Mouse (Mus musculus) cerebellum, adult (tissue): ENCODE measurements around the gene F11r.
"Not testable (repeated sequence)": the region's sequence is repeated elsewhere in the genome, so short reads cannot be mapped to it uniquely, and the experiment has no call there.

Experiments used
- ATAC-seq: cut with Nextera tagmentation; 2 replicates; pipeline ENCODE4 v1.9.2; 2017; ENCODE audit warnings: mild to moderate bottlenecking, moderate library complexity, mixed read lengths; ENCODE audit not compliant: insufficient number of reproducible peaks, low FRiP score, low TSS enrichment

The F11r gene

GRCm38 (mm10) chr1:171469678-171470077 is 32.3 kb downstream of the F11r start:
- no peak for ATAC-seq

DNA sequence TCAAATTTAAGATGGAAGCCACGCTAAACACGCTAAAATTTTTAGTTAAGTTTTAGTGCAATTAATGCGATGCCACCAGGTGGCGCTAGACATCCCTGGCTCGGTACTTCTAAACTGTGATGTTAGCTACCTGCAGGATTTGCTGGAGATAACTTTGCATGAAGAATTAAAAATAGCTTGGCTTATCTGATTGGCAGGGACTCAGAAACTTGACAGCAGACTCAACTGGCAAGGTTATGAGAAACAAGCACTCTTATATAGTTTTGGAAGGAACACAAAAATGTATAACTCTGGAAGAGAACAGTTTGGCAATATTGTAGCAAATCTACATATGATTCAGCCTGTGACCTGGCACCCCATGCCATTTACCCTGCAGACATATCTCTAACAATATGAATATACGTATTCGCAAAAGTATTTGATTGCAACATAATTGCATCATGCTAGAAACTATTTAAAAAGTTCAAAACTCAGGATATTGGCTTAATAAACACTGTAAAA is 33.1 kb downstream of the F11r start:
- ATAC-seq = no peak

DNA sequence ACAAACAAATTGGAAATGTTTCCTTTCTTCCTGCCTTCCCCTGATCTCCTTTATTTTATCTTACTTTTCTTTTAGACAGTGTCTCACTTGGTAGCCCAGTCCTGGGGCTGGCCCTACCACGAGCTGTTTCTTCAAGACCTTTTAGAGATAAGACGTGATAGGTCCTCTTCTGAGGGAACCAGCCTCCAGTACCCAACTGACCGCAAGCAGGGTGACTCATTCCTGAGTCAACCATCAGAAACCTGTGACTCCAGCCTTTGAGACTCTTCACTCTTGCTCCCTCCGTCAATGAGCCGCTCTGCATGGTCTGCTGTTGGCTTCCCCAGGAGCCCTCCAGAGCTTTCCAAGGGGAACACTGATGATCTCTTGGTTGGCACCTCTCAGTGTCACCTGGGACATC is 33.6 kb downstream of the F11r start:
- no peak for ATAC-seq

DNA sequence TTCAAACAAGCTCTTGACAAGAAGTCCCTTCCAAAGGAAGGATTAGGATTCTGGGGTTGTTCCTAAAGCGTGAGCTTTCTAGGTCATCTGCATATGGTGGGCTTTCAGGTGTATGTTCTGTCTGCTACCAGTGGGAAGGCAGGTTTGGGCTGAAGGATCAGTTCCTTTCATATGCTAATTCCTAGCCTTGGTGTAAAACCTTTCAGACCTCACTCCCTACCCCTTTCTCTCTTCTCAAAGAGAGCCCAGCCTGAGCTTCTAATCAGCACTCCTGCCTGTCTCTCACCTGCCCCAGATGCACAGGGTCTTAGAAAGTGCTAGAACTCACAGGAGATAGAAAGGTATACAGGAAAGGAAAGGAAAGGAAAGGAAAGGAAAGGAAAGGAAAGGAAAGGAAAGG is 34.1 kb downstream of the F11r start:
- ATAC-seq = no peak

DNA sequence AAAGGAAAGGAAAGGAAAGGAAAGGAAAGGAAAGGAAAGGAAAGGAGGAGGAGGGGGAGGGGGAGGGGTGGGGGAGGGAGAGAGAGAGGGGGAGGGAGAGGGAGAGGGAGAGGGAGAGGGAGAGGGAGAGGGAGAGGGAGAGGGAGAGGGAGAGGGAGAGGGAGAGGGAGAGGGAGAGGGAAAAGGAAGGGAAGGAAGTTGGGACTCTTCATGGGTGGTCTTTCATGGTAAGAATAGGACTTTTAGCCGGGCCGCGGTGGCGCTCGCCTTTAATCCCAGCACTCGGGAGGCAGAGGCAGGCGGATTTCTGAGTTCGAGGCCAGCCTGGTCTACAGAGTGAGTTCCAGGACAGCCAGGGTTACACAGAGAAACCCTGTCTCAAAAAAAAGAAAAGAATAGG is 34.6 kb downstream of the F11r start:
- ATAC-seq = not testable (repeated sequence)

DNA sequence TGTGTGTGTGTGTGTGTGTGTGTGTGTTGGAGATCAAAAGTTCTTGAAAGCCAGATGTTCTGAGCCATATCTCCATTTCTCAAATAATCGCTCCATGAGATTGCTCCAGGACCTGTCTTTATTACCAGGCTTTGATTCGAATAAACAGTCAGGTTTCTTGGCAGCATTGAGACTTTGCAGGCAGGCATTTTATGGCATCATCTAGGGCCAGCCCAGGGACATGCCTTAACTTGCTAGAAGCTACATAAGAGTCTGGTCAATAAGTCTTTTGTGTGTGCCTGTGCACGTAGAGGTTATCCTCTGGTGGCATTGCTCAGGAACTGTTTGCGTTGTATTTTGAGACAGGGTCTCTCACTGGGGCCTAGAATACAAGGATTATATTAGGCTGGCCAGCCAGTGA is 36.2 kb downstream of the F11r start:
- no peak for ATAC-seq

DNA sequence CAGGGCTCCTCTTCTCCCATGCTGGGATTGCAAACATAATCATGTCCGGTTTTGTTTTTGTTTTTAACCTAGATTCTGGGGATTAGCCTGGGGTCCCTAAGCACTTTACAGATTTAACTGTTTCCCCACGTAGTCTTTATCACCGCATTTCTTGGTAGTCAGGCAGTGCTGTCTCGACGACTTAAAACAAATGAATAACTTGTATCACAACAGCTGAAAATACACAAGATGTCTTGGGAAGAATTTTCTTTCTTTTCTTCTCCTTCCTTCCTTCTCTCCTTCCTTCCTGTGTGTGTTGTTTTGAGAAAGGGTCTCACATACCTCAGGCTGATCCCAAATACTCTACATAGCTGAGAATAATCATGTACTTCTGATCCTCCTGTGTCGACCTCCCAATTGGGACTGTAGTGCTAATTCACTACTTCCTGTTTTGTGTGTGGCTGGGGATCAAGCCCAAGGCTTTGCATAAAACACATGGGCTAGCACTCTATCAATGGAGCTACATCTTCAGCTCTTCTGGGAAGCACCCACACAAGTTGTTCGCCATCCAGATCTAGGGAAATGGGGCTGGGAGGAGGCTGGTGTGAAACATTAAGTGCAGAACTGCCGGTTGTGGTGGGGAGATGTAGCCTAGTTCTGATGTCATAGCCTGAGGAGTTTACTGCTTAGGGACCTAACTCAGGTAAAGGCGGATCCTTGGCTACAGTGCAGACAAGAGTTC is 36.7 kb downstream of the F11r start:
- ATAC-seq = no peak

DNA sequence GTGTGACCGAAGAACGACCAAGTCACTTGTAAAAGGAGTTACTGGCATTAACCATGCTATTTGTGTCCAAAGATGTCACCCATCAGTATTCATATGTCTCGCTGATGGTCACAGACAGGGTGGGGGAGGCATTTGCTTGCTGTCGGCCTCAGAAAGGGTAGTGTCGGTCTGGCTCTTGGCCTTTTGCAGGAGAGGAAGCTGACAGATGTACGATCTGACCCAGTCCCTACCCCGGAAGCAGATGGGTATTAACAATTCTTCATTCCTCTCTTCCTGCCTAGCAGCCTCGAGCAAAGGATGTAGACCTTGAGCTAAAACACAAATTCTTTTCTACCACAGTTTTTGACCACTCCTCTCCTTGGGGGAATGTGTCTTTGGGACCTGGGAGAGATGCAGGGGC is 39.8 kb downstream of the F11r start:
- no peak for ATAC-seq

GRCm38 (mm10) chr1:171477758-171478545 is 40.6 kb downstream of the F11r start:
- 0 out of 2 replicates have a peak, but pooled peaks have one; percentile 15 for ATAC-seq

- ATAC-seq = peak; percentile 56; the same call in 1 of the 2 replicates
Measured at GRCm38 (mm10) chr1:171478968-171479367, 41.6 kb downstream of the F11r start.

DNA sequence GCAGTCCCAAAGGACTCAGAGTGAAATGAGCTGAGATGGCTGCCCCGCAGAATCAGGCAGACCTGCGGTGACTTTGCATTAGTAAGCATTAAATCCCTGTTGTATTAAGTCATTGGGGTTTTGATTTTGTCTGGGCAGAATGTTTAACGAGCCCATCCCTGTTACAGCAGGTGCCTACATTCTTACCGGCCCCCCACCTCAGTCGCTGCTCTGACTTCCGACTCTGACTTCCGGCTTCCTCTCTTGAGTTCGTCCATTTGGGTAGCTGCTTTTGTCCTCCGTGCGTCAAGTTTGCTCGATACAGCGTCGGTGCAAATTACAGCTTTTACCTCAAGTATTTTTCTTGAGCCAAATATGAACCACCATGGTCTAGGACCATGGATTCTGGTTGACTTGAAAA is 56.9 kb downstream of the F11r start:
- no peak for ATAC-seq

- no peak for ATAC-seq
Measured at GRCm38 (mm10) chr1:171495371-171495770, 58.0 kb downstream of the F11r start.

- ATAC-seq = no peak
Measured at GRCm38 (mm10) chr1:171499856-171500255, 62.5 kb downstream of the F11r start.

GRCm38 (mm10) chr1:171501016-171501610 is 63.8 kb downstream of the F11r start:
- no peak for ATAC-seq

DNA sequence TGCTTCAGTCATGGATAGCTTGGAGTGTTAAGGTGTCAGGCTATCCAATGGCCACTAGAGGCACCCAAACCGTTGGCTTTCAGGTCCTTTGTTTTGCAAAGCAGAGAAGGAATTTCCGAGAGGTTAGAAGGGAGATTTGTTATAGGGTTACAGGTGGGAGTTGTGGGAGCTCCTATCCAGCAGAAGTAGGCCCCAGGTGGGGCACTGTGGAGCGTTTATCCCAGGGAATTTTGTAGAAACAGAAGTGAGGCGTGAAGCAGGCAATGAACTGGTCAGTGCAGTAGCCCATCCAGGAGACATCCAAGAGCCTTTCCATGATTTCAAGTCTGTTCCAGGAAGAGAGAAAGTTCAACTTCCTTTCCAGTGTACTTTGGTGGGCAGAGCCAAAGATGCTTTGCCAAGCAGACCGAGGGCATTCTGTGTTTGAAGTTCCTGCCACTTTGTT is 64.3 kb downstream of the F11r start:
- peak; percentile 38; the same call in 1 of the 2 replicates for ATAC-seq

- peak; percentile 5; the same call in 1 of the 2 replicates for ATAC-seq
Measured at GRCm38 (mm10) chr1:171502388-171503249, 65.3 kb downstream of the F11r start.

- ATAC-seq = peak; percentile 72
Measured at GRCm38 (mm10) chr1:171503250-171503591, 65.9 kb downstream of the F11r start, which contains the start of gene Alyref2. Gene Alyref2, plus strand, starts transcription at chr1:171503478.

- ATAC-seq = peak; percentile 63
Measured at GRCm38 (mm10) chr1:171503592-171504291, 66.4 kb downstream of the F11r start.

GRCm38 (mm10) chr1:171504586-171504985 is 67.3 kb downstream of the F11r start:
- ATAC-seq = no peak
